Mouse (Mus musculus) CH12.LX (cell line): Measurements from ENCODE around the gene Vcan. TPM values are rescaled to one million over a fixed set of nuclear protein-coding genes. Genes with fewer than 3 reads are reported as not detected.

ENCODE experiments used
- DNase-seq: peaks from one replicate; pipeline ENCODE4 v3.0.0-alpha.2; 2013; ENCODE audit errors: extremely low read depth
- H3K27ac ChIP-seq: 2 replicates; pipeline ENCODE4 v1.5.1; 2012; ENCODE audit warnings: low read depth, mild to moderate bottlenecking, control low read depth, moderate library complexity; ENCODE audit not compliant: insufficient read depth
- H3K27me3 ChIP-seq: replicated peaks from 2 replicates; pipeline ENCODE3; 2012; ENCODE audit warnings: inconsistent platforms
- H3K36me3 ChIP-seq, 2 experiments: replicated peaks in 1 of 2; 2 replicates each; pipeline versions ENCODE3 to v1.6.1; 2012; ENCODE audit warnings: inconsistent platforms in 1 of 2, low read length in 1 of 2, mild to moderate bottlenecking in 1 of 2, mixed read lengths in 1 of 2, moderate library complexity in 1 of 2; ENCODE audit not compliant: control insufficient read depth in 1 of 2, insufficient read depth in 1 of 2
- H3K4me1 ChIP-seq, 2 experiments: 2 replicates each; pipeline ENCODE4 v1.6.1; 2012; ENCODE audit warnings: inconsistent platforms in 1 of 2, moderate library complexity in 1 of 2; ENCODE audit not compliant: insufficient read depth in 2 of 2, control insufficient read depth in 1 of 2
- H3K4me2 ChIP-seq: 2 replicates; pipeline ENCODE4 v1.6.1; 2012; ENCODE audit warnings: low read depth, mild to moderate bottlenecking, control low read depth; ENCODE audit not compliant: poor library complexity, insufficient read depth, severe bottlenecking
- H3K4me3 ChIP-seq, 3 experiments: fragments of 150-350 bp in 1 of 3; sonication (generic) in 1 of 3; replicated peaks in 1 of 3; 2 replicates each; pipeline versions ENCODE3 to v1.5.1; 2011 to 2012; ENCODE audit warnings: low read depth in 2 of 3, low read length in 2 of 3, mild to moderate bottlenecking in 2 of 3, moderate library complexity in 2 of 3, control low read depth in 1 of 3, improper control_type of control experiment in 1 of 3, inconsistent platforms in 1 of 3, mixed read lengths in 1 of 3; ENCODE audit not compliant: poor library complexity in 1 of 3
- H3K79me2 ChIP-seq: replicated peaks from 2 replicates; pipeline ENCODE4 v1.6.1; 2012; ENCODE audit warnings: mild to moderate bottlenecking, moderate library complexity; ENCODE audit not compliant: control insufficient read depth, poor library complexity, insufficient read depth, severe bottlenecking; ENCODE audit errors: extremely low read depth
- H3K9ac ChIP-seq: 2 replicates; pipeline ENCODE4 v1.6.1; 2012; ENCODE audit warnings: low read depth, mild to moderate bottlenecking, control low read depth, moderate library complexity; ENCODE audit not compliant: insufficient read depth
- H3K9me3 ChIP-seq: replicated peaks from 2 replicates; pipeline ENCODE3; 2012; ENCODE audit warnings: low read length, inconsistent platforms, mixed read lengths
- BHLHE40 ChIP-seq: IDR thresholded peaks from 2 replicates; pipeline ENCODE4 v1.6.1; 2011; ENCODE audit warnings: mild to moderate bottlenecking, low read depth, low read length, improper control_type of control experiment
- CTCF ChIP-seq, 2 experiments: IDR thresholded peaks in 1 of 2; conservative IDR thresholded peaks in 1 of 2; 2 replicates each; pipeline ENCODE4 v1.5.1; 2011 to 2012; ENCODE audit warnings: low read depth in 2 of 2, low read length in 2 of 2, improper control_type of control experiment in 1 of 2, inconsistent platforms in 1 of 2, mild to moderate bottlenecking in 1 of 2, moderate library complexity in 1 of 2
- E2F4 ChIP-seq: IDR thresholded peaks from 2 replicates; pipeline ENCODE4 v1.6.1; 2011; ENCODE audit warnings: low read depth, low read length, improper control_type of control experiment; ENCODE audit not compliant: insufficient replicate concordance
- ETS1 ChIP-seq: conservative IDR thresholded peaks from 2 replicates; pipeline ENCODE4 v1.6.1; 2012; ENCODE audit warnings: low read depth, mild to moderate bottlenecking, inconsistent platforms, low read length, improper control_type of control experiment, moderate library complexity
- HCFC1 ChIP-seq: IDR thresholded peaks from 2 replicates; pipeline ENCODE4 v1.6.1; 2012; ENCODE audit warnings: low read depth, mild to moderate bottlenecking, inconsistent platforms, low read length, improper control_type of control experiment
- IRF4 ChIP-seq: IDR thresholded peaks from 2 replicates; pipeline ENCODE4 v1.6.1; 2014; ENCODE audit warnings: low read depth, mild to moderate bottlenecking, inconsistent platforms, low read length, improper control_type of control experiment
- JUN ChIP-seq: IDR thresholded peaks from 2 replicates; pipeline ENCODE4 v1.6.1; 2011; ENCODE audit warnings: low read depth, mild to moderate bottlenecking, low read length, improper control_type of control experiment, moderate library complexity; ENCODE audit not compliant: insufficient read depth
- JUND ChIP-seq: conservative IDR thresholded peaks from 2 replicates; pipeline ENCODE4 v1.6.1; 2011; ENCODE audit warnings: low read depth, low read length, improper control_type of control experiment
- MYC ChIP-seq: IDR thresholded peaks from 2 replicates; pipeline ENCODE4 v1.6.1; 2011; ENCODE audit warnings: low read depth, mild to moderate bottlenecking, improper control_type of control experiment, low read length
- NELFE ChIP-seq: IDR thresholded peaks from 2 replicates; pipeline ENCODE4 v1.6.1; 2011; ENCODE audit warnings: low read depth, low read length, improper control_type of control experiment
- NRF1 ChIP-seq: IDR thresholded peaks from 2 replicates; pipeline ENCODE4 v1.6.1; 2014; ENCODE audit warnings: low read depth, mild to moderate bottlenecking, inconsistent platforms, low read length, improper control_type of control experiment, moderate library complexity
- POLR2A ChIP-seq: IDR thresholded peaks from 2 replicates; pipeline ENCODE4 v1.6.1; 2011; ENCODE audit warnings: low read depth, mild to moderate bottlenecking, improper control_type of control experiment, low read length
- POLR2AphosphoS2 ChIP-seq: IDR thresholded peaks from 2 replicates; pipeline ENCODE4 v1.6.1; 2011; ENCODE audit warnings: low read depth, low read length, improper control_type of control experiment
- RAD21 ChIP-seq: IDR thresholded peaks from 2 replicates; pipeline ENCODE4 v1.6.1; 2011; ENCODE audit warnings: low read depth, mild to moderate bottlenecking, low read length, improper control_type of control experiment, moderate library complexity
- SIN3A ChIP-seq: IDR thresholded peaks from 2 replicates; pipeline ENCODE4 v1.6.1; 2012; ENCODE audit warnings: low read length, improper control_type of control experiment, inconsistent platforms
- SMC3 ChIP-seq: IDR thresholded peaks from 2 replicates; pipeline ENCODE4 v1.6.1; 2011; ENCODE audit warnings: low read depth, low read length, improper control_type of control experiment
- UBTF ChIP-seq: IDR thresholded peaks from 2 replicates; pipeline ENCODE4 v1.6.1; 2012; ENCODE audit warnings: low read depth, mild to moderate bottlenecking, inconsistent platforms, low read length, improper control_type of control experiment, moderate library complexity
- USF1 ChIP-seq: IDR thresholded peaks from 2 replicates; pipeline ENCODE4 v1.6.1; 2014; ENCODE audit warnings: low read depth, mild to moderate bottlenecking, inconsistent platforms, low read length, improper control_type of control experiment
- ZKSCAN1 ChIP-seq: IDR thresholded peaks from 2 replicates; pipeline ENCODE4 v1.6.1; 2012; ENCODE audit warnings: low read depth, inconsistent platforms, low read length, improper control_type of control experiment, borderline replicate concordance
- ZNF384 ChIP-seq: IDR thresholded peaks from 2 replicates; pipeline ENCODE4 v1.6.1; 2012; ENCODE audit warnings: low read depth, low read length, improper control_type of control experiment, inconsistent platforms
- dilution Hi-C: fragments of 300-500 bp; cut with MboI; formaldehyde crosslinking; loops from 2 replicates; pipeline ENCODE4 v1.14.3; 2020; ENCODE audit warnings: low sequenced_read_pairs; ENCODE audit not compliant: extremely low pct_unique_long_range_greater_than_20kb, extremely low pct_ligation_motif_present
- in situ Hi-C: fragments of 300-500 bp; cut with MboI; formaldehyde crosslinking; loops from 3 replicates; pipeline ENCODE4 v1.14.3; 2019; ENCODE audit warnings: low sequenced_read_pairs, low pct_ligation_motif_present, low pct_unique_long_range_greater_than_20kb, mixed read lengths
- polyA plus RNA-seq: library from polyadenylated mRNA; unstranded; fragments of >175 nt; gene quantifications from 2 replicates; pipeline ENCODE4 v1.2.1, GENCODE M21; 2012; ENCODE audit warnings: low read depth; ENCODE audit not compliant: insufficient read length
- total RNA-seq, 2 experiments: library from RNA; depleted of rRNA; stranded (reverse); fragments of 300-350 nt in 1 of 2; fragments of >200 nt in 1 of 2; gene quantifications; 2 replicates each; pipeline ENCODE4 v1.2.3; 2012 to 2014

Gene Vcan
- total and polyA plus RNA-seq, 3 experiments: 0.04 to 0.23 (median 0.07) TPM

DNA sequence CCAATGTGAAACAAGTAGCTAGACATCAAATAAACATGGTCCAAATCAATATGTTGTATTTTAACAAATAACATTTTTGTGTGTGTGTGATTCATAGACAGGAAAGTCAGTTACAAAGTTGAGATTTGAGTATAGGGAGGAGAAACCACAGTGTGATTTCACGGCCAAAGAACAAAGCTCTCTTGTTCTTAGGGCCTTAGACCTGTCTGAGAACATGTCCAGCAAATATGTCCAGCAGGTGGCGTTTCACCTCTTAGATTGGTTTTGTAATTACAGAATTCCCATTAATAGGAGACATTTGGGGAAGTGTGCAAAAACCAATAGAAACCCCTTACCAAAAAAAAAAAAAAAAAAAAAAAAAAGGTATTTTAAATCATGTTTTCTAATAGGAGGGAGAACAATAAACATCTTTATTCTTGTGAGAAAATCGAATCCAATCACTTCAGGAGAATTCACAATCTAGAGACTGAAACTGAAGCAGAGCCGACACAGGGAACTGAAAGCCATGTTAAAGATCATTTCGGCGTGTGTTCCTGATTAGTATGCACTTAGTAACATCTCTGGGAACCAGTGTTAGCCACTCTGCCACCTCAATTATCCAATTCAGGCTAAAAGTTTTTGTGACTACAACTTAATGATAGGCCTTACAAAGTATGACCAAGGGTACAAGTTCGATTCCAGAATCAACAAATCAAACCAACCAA, 37.1 kb upstream of the Vcan start:
- peaks cover 0 to 5% of the 10 kb centered on the region in 2 experiments; a peak in 1 of 4 replicates for H3K4me1 ChIP-seq
- no peak overlapping the region for H3K9ac ChIP-seq
- TF ChIP-seq RAD21 (peak; percentile 55), MYC (no peak), IRF4 (no peak), HCFC1 (no peak), CTCF (conservative IDR thresholded peaks at IDR 0.05 in 1 of 2, IDR thresholded peaks at IDR 0.05 in 1 of 2; ENCODE audit: low read depth in 2 of 2, low read length in 2 of 2) (peak; percentile 26 to 70; a peak in 3 of 4 replicates), BHLHE40 (no peak), SIN3A (no peak), SMC3 (peak; percentile 64)
- TF ChIP-seq, all 38 proteins: peak for 3
- DNase-seq: peak; percentile 48
- Histone ChIP-seq H3K27ac (no peak overlapping the region), H3K9me3 (no peaks in the 10 kb centered on the region), H3K79me2 (no peaks in the 10 kb centered on the region), H3K36me3 (no peaks in the 10 kb centered on the region), H3K4me2 (peak overlapping the region; percentile 32; the same call in 1 of the 2 replicates), H3K4me3 (no peak overlapping the region), H3K27me3 (no peaks in the 10 kb centered on the region)
- dilution Hi-C loops (no loop called here), in situ Hi-C loops (loop anchor here (25.0 kb wide), 1 partner anchor 283 kb away; no protein-coding TSS in a partner anchor)

GRCm38 (mm10) chr13:89777764-89778163, 35.5 kb upstream of the Vcan start:
- Histone ChIP-seq H3K4me2 (no peak overlapping the region), H3K4me1 (peaks cover 0 to 5% of the 10 kb centered on the region in 2 experiments; a peak in 1 of 4 replicates), H3K9me3 (no peaks in the 10 kb centered on the region), H3K9ac (no peak overlapping the region)
- in situ Hi-C loops: loop anchor here (25.0 kb wide), 1 partner anchor 285 kb away; no protein-coding TSS in a partner anchor
- TF ChIP-seq HCFC1 (no peak), NRF1 (no peak), ZNF384 (no peak), USF1 (no peak), NELFE (no peak), UBTF (no peak), POLR2A (no peak), E2F4 (no peak), SMC3 (no peak), CTCF (conservative IDR thresholded peaks at IDR 0.05 in 1 of 2, IDR thresholded peaks at IDR 0.05 in 1 of 2; ENCODE audit: low read depth in 2 of 2, low read length in 2 of 2) (no peak), JUND (no peak), POLR2AphosphoS2 (no peak), JUN (no peak), ETS1 (no peak), ZKSCAN1 (no peak)
- TF ChIP-seq, all 38 proteins: peak for 0
- Histone ChIP-seq H3K27ac (no peak overlapping the region), H3K79me2 (no peaks in the 10 kb centered on the region), H3K36me3 (no peaks in the 10 kb centered on the region), H3K27me3 (no peaks in the 10 kb centered on the region), H3K4me3 (no peak overlapping the region)
- no peak for DNase-seq
- dilution Hi-C loops: no loop called here
